Mouse (Mus musculus) stomach, postnatal 0 days (tissue): Measurements from ENCODE around the gene Jade3. TPM values are rescaled to one million over a fixed set of nuclear protein-coding genes. Genes with fewer than 3 reads are reported as not detected.

Experiments used
- ATAC-seq: fragments of 200-750 bp; cut with Nextera tagmentation; 2 replicates; pipeline ENCODE4 v1.8.0; 2017; ENCODE audit not compliant: low FRiP score, low TSS enrichment
- DNase-seq: peaks from one replicate; pipeline ENCODE4 v3.0.0-alpha.2; 2016; ENCODE audit warnings: low spot score
- H3K27ac ChIP-seq: fragments of 300-500 bp; sonication (generic); replicated peaks from 2 replicates; pipeline ENCODE4 v1.5.1; 2014; ENCODE audit warnings: mild to moderate bottlenecking, control low read depth
- H3K27me3 ChIP-seq: fragments of 300-500 bp; sonication (generic); 2 replicates; pipeline ENCODE4 v1.6.1; 2014; ENCODE audit warnings: low read length; ENCODE audit not compliant: control insufficient read depth, insufficient read depth
- H3K36me3 ChIP-seq: fragments of 300-500 bp; sonication (generic); 2 replicates; pipeline ENCODE4 v1.6.1; 2014; ENCODE audit warnings: low read length, mixed read lengths; ENCODE audit not compliant: control insufficient read depth, insufficient read depth
- H3K4me1 ChIP-seq: fragments of 300-500 bp; sonication (generic); replicated peaks from 2 replicates; pipeline ENCODE4 v1.6.1; 2014; ENCODE audit warnings: antibody characterized with exemption; ENCODE audit not compliant: control insufficient read depth, insufficient read depth
- H3K4me2 ChIP-seq: fragments of 300-500 bp; sonication (generic); replicated peaks from 2 replicates; pipeline ENCODE4 v1.6.1; 2014; ENCODE audit warnings: low read depth, mild to moderate bottlenecking, control low read depth, moderate library complexity
- H3K4me3 ChIP-seq: fragments of 300-500 bp; sonication (generic); 2 replicates; pipeline ENCODE4 v1.5.1; 2014; ENCODE audit warnings: low read depth, low read length, control low read depth
- H3K9ac ChIP-seq: fragments of 300-500 bp; sonication (generic); 2 replicates; pipeline ENCODE4 v1.6.1; 2014; ENCODE audit warnings: mild to moderate bottlenecking, low read length, control low read depth, mixed read lengths
- H3K9me3 ChIP-seq: fragments of 300-500 bp; sonication (generic); 2 replicates; pipeline ENCODE4 v1.6.1; 2016; ENCODE audit warnings: low read length; ENCODE audit not compliant: control insufficient read depth
- CTCF ChIP-seq: IDR thresholded peaks from 2 replicates; pipeline ENCODE4 v1.5.1; 2016; ENCODE audit warnings: antibody characterized with exemption, low read depth, mild to moderate bottlenecking, moderate library complexity
- EP300 ChIP-seq: optimal IDR thresholded peaks from 2 replicates; pipeline ENCODE3; 2016; ENCODE audit warnings: antibody characterized with exemption
- WGBS: fragments of 180-500 bp; shearing (Covaris S2); extraction: QIAGEN DNeasy Blood & Tissue Kit; methylation state at CpG from one replicate; pipeline ENCODE4 v1.1.7; 2014; 5-methylcytosine and 5-hydroxymethylcytosine counted together
- polyA plus RNA-seq: library from polyadenylated mRNA; unstranded; fragments of >200 nt; fragmentation: Nextera tagmentation; extraction: Ambion mirVana; gene quantifications from 2 replicates; pipeline ENCODE4 v1.2.1, GENCODE M21; 2015

Gene Jade3
- polyA plus RNA-seq, 1 experiment from 2014 or later = 3.2 TPM

- no peak within 1 kb of the TSS for H3K27ac ChIP-seq
- H3K36me3 ChIP-seq = no peaks in the 10 kb centered on the region
- H3K9me3 ChIP-seq = no peaks in the 10 kb centered on the region
- peak within 1 kb of the TSS; percentile 61 for H3K4me2 ChIP-seq
- no peak for DNase-seq
- no peak within 1 kb of the TSS for H3K9ac ChIP-seq
- 66% methylated on average over 3 of the region's 3 CpGs for WGBS
- peak within 1 kb of the TSS; percentile 31; the same call in 1 of the 2 replicates for H3K4me3 ChIP-seq
- no peak for ATAC-seq
- H3K4me1 ChIP-seq = no peaks in the 10 kb centered on the region
- no peaks in the 10 kb centered on the region for H3K27me3 ChIP-seq
- TF ChIP-seq EP300 (no peak), CTCF (no peak)
Measured at GRCm38 (mm10) chrX:20549532-20549931, 124.0 kb downstream of the Jade3 start, which contains the start of gene Rgn. Gene Rgn, plus strand, starts transcription at chrX:20549787.

DNA sequence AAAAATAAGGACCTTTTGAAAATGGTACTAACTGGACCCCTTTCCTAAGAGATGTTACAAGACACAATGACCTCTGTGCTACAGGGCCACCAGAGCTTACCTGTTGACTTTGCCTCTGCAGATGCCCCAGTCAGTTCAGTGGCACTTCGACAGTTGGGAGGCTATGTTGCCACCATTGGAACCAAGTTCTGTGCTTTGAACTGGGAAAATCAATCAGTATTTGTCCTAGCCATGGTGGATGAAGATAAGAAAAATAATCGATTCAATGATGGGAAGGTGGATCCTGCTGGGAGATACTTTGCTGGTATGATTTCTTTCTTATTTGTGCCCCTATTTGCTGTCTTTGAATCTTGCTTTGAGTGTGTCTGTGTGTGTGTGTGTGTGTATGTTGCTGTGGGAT lies 126.7 kb downstream of the Jade3 start:
- WGBS = 71% methylated on average over 2 of the region's 2 CpGs
- Histone ChIP-seq H3K4me1 (no peaks in the 10 kb centered on the region), H3K4me3 (no peak overlapping the region), H3K4me2 (no peak overlapping the region), H3K9ac (no peak overlapping the region), H3K36me3 (no peaks in the 10 kb centered on the region), H3K9me3 (no peaks in the 10 kb centered on the region), H3K27me3 (no peaks in the 10 kb centered on the region), H3K27ac (no peak overlapping the region)
- ATAC-seq = no peak
- no peak for DNase-seq
- no peak for TF ChIP-seq EP300
- TF ChIP-seq CTCF = no peak

DNA sequence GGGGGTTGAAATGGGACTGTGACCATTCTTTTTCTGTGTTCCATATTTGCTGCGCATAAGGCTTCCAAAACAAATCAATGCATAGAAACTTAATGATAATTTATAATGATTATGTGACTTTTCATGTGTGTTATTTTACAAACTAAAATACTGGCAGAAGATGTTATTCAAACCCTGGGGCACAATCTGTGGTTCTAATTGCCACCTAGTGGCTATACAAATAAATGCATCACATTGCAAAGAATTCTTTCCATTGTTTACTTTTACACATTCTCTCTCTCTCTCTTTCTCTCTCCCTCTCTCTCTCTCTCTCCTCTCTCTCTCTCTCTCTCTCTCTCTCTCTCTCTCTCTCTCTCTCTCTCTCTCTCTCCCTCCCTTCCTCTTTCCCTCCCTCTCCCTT lies 136.4 kb downstream of the Jade3 start:
- ATAC-seq = no peak
- WGBS = 58% methylated on average over 1 of the region's 1 CpGs
- no peak overlapping the region for H3K4me2 ChIP-seq
- no peak overlapping the region for H3K9ac ChIP-seq
- no peak overlapping the region for H3K27ac ChIP-seq
- H3K27me3 ChIP-seq = no peaks in the 10 kb centered on the region
- no peak for DNase-seq
- H3K4me3 ChIP-seq = no peak overlapping the region
- H3K9me3 ChIP-seq = no peaks in the 10 kb centered on the region
- no peaks in the 10 kb centered on the region for H3K4me1 ChIP-seq
- H3K36me3 ChIP-seq = no peaks in the 10 kb centered on the region
- no peak for TF ChIP-seq EP300
- peak; percentile 64 for TF ChIP-seq CTCF

GRCm38 (mm10) chrX:20563941-20564340 lies 138.5 kb downstream of the Jade3 start:
- no peaks in the 10 kb centered on the region for H3K4me1 ChIP-seq
- H3K4me2 ChIP-seq = no peak overlapping the region
- DNase-seq = no peak
- no peaks in the 10 kb centered on the region for H3K36me3 ChIP-seq
- no peaks in the 10 kb centered on the region for H3K27me3 ChIP-seq
- no peak overlapping the region for H3K27ac ChIP-seq
- H3K4me3 ChIP-seq = no peak overlapping the region
- no peaks in the 10 kb centered on the region for H3K9me3 ChIP-seq
- no peak overlapping the region for H3K9ac ChIP-seq
- no peak for ATAC-seq
- TF ChIP-seq CTCF (no peak), EP300 (no peak)
- 63% methylated on average over 4 of the region's 4 CpGs for WGBS

Other genes with a start within 250 kb of the Jade3 start
- gene Slc9a7, start 133.9 kb upstream of the Jade3 start, polyA plus RNA-seq = 0.28 and 0.39 TPM in 2 replicates
- 10.2 and 10.4 TPM in 2 replicates for gene Rp2, start 61.2 kb upstream of the Jade3 start, polyA plus RNA-seq
- gene Rgn, start 124.1 kb downstream of the Jade3 start, polyA plus RNA-seq = 1.8 and 2.5 TPM in 2 replicates
- gene Rbm10, start 191.8 kb downstream of the Jade3 start, polyA plus RNA-seq = 17.5 and 17.9 TPM in 2 replicates
- gene Ndufb11, start 191.9 kb downstream of the Jade3 start, polyA plus RNA-seq = 316 and 334 TPM in 2 replicates
- 89.4 and 93.1 TPM in 2 replicates for gene Uba1, start 232.6 kb downstream of the Jade3 start, polyA plus RNA-seq